Mouse (Mus musculus) midbrain, postnatal 0 days (tissue): ENCODE results near the gene Large1. TPM values are rescaled to one million over a fixed set of nuclear protein-coding genes. Genes with fewer than 3 reads are reported as not detected.

Experiments used
- ATAC-seq: fragments of 200-750 bp; cut with Nextera tagmentation; 2 replicates; pipeline ENCODE4 v1.8.0; 2017; ENCODE audit warnings: moderate number of reproducible peaks, mild to moderate bottlenecking, moderate TSS enrichment, moderate library complexity; ENCODE audit not compliant: low FRiP score
- DNase-seq: peaks from one replicate; pipeline ENCODE4 v3.0.0-alpha.2; 2015; ENCODE audit warnings: low spot score
- H3K27ac ChIP-seq: fragments of 300-500 bp; sonication (generic); 2 replicates; pipeline ENCODE4 v1.5.1; 2014; ENCODE audit warnings: low read depth, mild to moderate bottlenecking, low read length, mixed read lengths
- H3K27me3 ChIP-seq: fragments of 300-500 bp; sonication (generic); 2 replicates; pipeline ENCODE4 v1.6.1; 2014; ENCODE audit warnings: low read length, control low read depth, mixed read lengths; ENCODE audit not compliant: insufficient read depth
- H3K36me3 ChIP-seq: fragments of 300-500 bp; sonication (generic); 2 replicates; pipeline ENCODE4 v1.6.1; 2014; ENCODE audit warnings: low read length, control low read depth, mixed read lengths; ENCODE audit not compliant: insufficient read depth
- H3K4me1 ChIP-seq: fragments of 300-500 bp; sonication (generic); 2 replicates; pipeline ENCODE4 v1.6.1; 2014; ENCODE audit warnings: mild to moderate bottlenecking, control low read depth, antibody characterized with exemption, low read length, mixed read lengths; ENCODE audit not compliant: insufficient read depth
- H3K4me2 ChIP-seq: fragments of 300-500 bp; sonication (generic); 2 replicates; pipeline ENCODE4 v1.6.1; 2014; ENCODE audit warnings: low read depth, mild to moderate bottlenecking, low read length, mixed read lengths; ENCODE audit not compliant: poor library complexity, severe bottlenecking
- H3K4me3 ChIP-seq: fragments of 300-500 bp; sonication (generic); 2 replicates; pipeline ENCODE4 v1.5.1; 2014; ENCODE audit warnings: low read depth, mild to moderate bottlenecking, low read length, moderate library complexity
- H3K9ac ChIP-seq: fragments of 300-500 bp; sonication (generic); replicated peaks from 2 replicates; pipeline ENCODE4 v1.6.1; 2014; ENCODE audit warnings: mild to moderate bottlenecking, low read length, moderate library complexity, mixed read lengths; ENCODE audit not compliant: poor library complexity, severe bottlenecking
- H3K9me3 ChIP-seq: fragments of 300-500 bp; sonication (generic); 2 replicates; pipeline ENCODE4 v1.6.1; 2016; ENCODE audit warnings: low read length, control low read depth
- CTCF ChIP-seq: IDR thresholded peaks from 2 replicates; pipeline ENCODE4 v1.5.1; 2016; ENCODE audit warnings: antibody characterized with exemption, mild to moderate bottlenecking
- WGBS: fragments of 180-500 bp; shearing (Covaris S2); extraction: QIAGEN DNeasy Blood & Tissue Kit; methylation state at CpG from one replicate; pipeline ENCODE4 v1.1.7; 2014; 5-methylcytosine and 5-hydroxymethylcytosine counted together
- polyA plus RNA-seq: library from polyadenylated mRNA; unstranded; fragments of >200 nt; fragmentation: Nextera tagmentation; extraction: Ambion mirVana; gene quantifications from 2 replicates; pipeline ENCODE4 v1.2.1, GENCODE M21; 2015
- total RNA-seq: library from RNA; depleted of rRNA; stranded (reverse); fragments of >200 nt; gene quantifications from 2 replicates; pipeline ENCODE4 v1.2.3, GENCODE M21; 2014

Gene Large1
- total and polyA plus RNA-seq, 2 experiments from 2014 or later = 15.2 to 102 TPM

DNA sequence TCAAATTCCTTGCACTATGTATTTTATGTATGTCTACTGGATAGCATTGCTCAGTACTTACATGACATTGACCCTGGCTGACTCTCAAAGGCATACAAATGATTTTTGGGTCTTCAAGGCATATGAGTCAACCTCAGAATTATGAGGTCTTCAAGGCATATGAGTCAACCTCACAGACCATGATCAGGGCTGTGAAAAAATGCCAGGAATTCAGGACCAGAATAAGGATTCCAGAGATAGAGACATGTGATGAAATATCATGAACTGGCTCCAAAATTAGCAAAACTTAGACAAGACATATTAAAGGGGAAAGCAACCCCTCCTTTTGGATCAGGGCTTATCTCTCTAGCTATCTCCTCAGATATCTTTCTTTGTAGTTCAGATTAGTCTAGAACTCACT is 43.3 kb downstream of the Large1 start:
- ATAC-seq = no peak
- no peak overlapping the region for H3K27ac ChIP-seq

DNA sequence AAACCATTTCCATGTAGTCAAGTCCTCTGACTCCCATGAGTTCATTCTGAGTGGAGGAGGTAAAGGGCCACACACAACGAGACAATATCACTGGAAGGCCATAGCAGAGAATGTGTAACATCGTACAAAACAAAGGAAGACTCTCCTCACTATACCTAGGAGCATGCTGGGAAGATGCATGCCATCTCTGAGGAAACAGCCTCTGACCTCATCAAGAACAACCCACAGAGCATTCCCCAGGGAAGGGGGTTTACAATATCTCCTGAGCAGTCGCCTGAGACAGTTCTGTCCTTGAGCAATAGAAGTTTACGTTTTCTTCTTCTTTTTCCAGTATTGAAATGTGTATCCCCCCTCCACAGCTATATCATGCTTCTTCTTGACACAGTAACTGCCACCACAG is 49.4 kb downstream of the Large1 start:
- Histone ChIP-seq H3K4me1 (peaks cover 3% of the 10 kb centered on the region; the same call in 1 of the 2 replicates), H3K27me3 (no peaks in the 10 kb centered on the region), H3K4me2 (no peak overlapping the region), H3K4me3 (no peak overlapping the region), H3K36me3 (no peaks in the 10 kb centered on the region), H3K9ac (no peak overlapping the region), H3K27ac (no peak overlapping the region), H3K9me3 (no peaks in the 10 kb centered on the region)
- WGBS = 66% methylated on average over 4 of the region's 4 CpGs
- no peak for ATAC-seq
- no peak for TF ChIP-seq CTCF
- no peak for DNase-seq

More for the DNA sequence above, 43.3 kb downstream of the Large1 start:
- Histone ChIP-seq H3K27me3 (no peaks in the 10 kb centered on the region), H3K9ac (no peak overlapping the region), H3K4me1 (no peaks in the 10 kb centered on the region), H3K4me3 (no peak overlapping the region), H3K36me3 (no peaks in the 10 kb centered on the region), H3K4me2 (no peak overlapping the region), H3K9me3 (no peaks in the 10 kb centered on the region)
- DNase-seq = no peak
- TF ChIP-seq CTCF = no peak

DNA sequence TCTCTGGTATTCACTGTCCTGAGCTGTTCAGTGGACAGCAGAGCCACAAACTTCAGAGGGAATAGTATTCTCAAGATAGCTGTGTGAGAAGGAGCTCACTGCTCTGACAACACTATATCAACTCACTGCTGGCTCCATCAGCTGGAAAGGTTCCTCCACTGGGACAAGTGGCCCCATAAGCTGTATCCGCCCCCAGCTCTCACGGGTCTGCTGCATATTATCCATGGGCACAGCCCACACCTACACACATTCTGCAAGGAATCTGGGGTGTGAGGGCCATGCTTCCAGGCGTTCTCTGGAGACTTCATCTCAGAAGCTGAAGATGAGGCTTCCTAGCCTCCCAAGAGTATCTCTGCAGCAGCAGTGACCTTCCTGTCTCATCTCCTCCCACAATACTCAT is 50.4 kb downstream of the Large1 start:
- no peak overlapping the region for H3K4me3 ChIP-seq
- no peaks in the 10 kb centered on the region for H3K27me3 ChIP-seq
- H3K4me2 ChIP-seq = no peak overlapping the region
- DNase-seq = no peak
- H3K4me1 ChIP-seq = peaks cover 3% of the 10 kb centered on the region; the same call in 1 of the 2 replicates
- no peak overlapping the region for H3K9ac ChIP-seq
- no peak for TF ChIP-seq CTCF
- ATAC-seq = no peak
- no peak overlapping the region for H3K27ac ChIP-seq
- no peaks in the 10 kb centered on the region for H3K36me3 ChIP-seq
- WGBS = 98% methylated on average over 3 of the region's 3 CpGs
- H3K9me3 ChIP-seq = no peaks in the 10 kb centered on the region

DNA sequence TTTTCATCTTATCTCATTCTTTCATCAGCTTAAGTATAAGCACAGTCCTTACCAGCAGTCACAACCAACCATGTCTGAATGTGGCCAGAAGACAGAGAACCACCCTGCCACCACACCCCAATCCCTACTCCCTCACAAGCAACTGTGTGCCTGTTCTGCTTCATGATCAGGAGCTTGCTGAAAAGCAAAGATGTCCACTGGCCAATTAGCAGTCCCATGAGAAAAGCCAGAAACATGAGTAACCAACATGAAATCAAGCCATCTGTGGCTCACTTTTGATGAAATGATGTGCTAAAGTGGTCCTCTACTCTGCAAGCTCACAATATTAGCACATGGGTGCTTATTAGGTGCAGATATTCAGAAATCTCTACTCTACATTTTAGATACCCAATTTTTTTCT is 57.8 kb downstream of the Large1 start:
- Histone ChIP-seq H3K36me3 (no peaks in the 10 kb centered on the region), H3K4me1 (no peaks in the 10 kb centered on the region), H3K4me2 (no peak overlapping the region), H3K4me3 (no peak overlapping the region), H3K9ac (no peak overlapping the region), H3K27ac (no peak overlapping the region), H3K9me3 (no peaks in the 10 kb centered on the region), H3K27me3 (no peaks in the 10 kb centered on the region)
- ATAC-seq (no peak), DNase-seq (no peak)
- no peak for TF ChIP-seq CTCF

DNA sequence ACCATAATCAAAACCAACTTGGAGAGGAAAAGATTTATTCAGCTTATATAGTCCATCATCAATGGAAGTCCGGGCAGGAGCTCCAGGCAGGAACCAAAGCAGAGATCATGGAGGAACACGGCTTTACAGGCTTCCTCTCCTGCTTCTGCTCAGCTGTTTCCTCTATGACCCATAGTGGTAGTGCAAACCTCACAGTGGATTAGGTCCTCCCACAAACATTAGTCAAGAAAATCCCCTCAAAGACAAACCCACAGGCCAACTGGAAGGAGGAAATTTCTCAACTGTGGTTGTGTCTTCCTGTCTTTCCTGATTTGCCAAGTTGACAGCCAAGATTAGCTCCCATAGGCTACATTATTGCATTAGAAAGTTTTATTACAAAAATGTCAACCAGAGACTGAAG is 59.7 kb downstream of the Large1 start:
- no peaks in the 10 kb centered on the region for H3K27me3 ChIP-seq
- TF ChIP-seq CTCF = no peak
- H3K4me2 ChIP-seq = no peak overlapping the region
- 86% methylated on average over 2 of the region's 2 CpGs for WGBS
- H3K36me3 ChIP-seq = no peaks in the 10 kb centered on the region
- no peak overlapping the region for H3K4me3 ChIP-seq
- no peak for ATAC-seq
- DNase-seq = no peak
- no peak overlapping the region for H3K27ac ChIP-seq
- no peaks in the 10 kb centered on the region for H3K9me3 ChIP-seq
- H3K9ac ChIP-seq = no peak overlapping the region
- no peaks in the 10 kb centered on the region for H3K4me1 ChIP-seq

GRCm38 (mm10) chr8:73291630-73292029 is 61.7 kb downstream of the Large1 start:
- ATAC-seq (no peak), DNase-seq (no peak)
- no peak for TF ChIP-seq CTCF
- H3K4me1 ChIP-seq = no peaks in the 10 kb centered on the region
- WGBS = 97% methylated on average over 2 of the region's 2 CpGs
- H3K4me2 ChIP-seq = no peak overlapping the region
- no peaks in the 10 kb centered on the region for H3K36me3 ChIP-seq
- no peaks in the 10 kb centered on the region for H3K27me3 ChIP-seq
- H3K9ac ChIP-seq = no peak overlapping the region
- H3K27ac ChIP-seq = no peak overlapping the region
- no peaks in the 10 kb centered on the region for H3K9me3 ChIP-seq
- no peak overlapping the region for H3K4me3 ChIP-seq
